Mouse (Mus musculus) inflammation-experienced regulatory T-cells, adult 16 weeks (primary cell): Measurements from ENCODE around the gene 1700029J07Rik. TPM values are rescaled to one million over a fixed set of nuclear protein-coding genes. Genes with fewer than 3 reads are reported as not detected.

Experiments used
- polyA plus RNA-seq: library from polyadenylated mRNA; unstranded; fragments of 100-300 nt; shearing (Covaris generic); gene quantifications from one replicate; pipeline ENCODE4 v1.2.1, GENCODE M21; 2017

Gene 1700029J07Rik
- polyA plus RNA-seq: 3.0 TPM

DNA sequence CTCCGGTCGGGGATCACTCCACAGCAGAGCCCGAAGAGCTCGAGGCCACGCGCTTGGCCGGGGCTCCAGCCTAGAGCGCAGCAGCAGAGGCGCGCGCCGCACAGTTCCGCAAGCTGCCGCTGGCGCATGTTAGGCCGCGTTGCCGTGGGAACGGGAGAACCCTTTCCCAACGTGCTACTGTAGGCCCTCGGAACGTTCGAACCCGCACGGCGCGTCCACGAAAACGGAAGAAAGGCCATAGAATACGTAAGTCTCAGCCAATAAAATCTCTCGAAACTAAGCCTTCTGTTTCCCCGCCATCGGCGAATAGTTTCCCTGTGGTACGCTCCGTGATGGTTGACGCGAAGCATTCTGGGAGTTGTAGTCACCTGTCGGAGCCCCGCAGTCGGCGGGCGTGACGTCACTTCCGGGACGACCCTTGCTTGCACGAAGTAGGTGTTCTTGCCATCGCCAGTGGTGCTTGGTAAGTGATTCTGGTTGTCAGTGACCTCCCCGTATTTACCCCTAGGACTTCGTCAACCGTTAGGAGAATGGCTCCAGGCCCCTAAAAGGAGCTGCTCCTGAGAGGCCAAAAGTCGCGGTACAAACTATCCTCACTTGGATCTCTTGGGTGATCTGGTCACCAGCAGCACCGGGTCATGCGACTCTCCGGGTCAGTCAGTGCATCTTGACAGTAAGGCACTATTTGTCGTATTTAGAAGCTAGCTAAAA lies at the start of gene 1700029J07Rik, which contains the start of gene Ufsp2:
TSS of gene 1700029J07Rik (minus strand) at position 127 of the 711 bp plus-strand sequence.
TSS of gene Ufsp2 (plus strand) at position 403 of the 711 bp plus-strand sequence.

DNA sequence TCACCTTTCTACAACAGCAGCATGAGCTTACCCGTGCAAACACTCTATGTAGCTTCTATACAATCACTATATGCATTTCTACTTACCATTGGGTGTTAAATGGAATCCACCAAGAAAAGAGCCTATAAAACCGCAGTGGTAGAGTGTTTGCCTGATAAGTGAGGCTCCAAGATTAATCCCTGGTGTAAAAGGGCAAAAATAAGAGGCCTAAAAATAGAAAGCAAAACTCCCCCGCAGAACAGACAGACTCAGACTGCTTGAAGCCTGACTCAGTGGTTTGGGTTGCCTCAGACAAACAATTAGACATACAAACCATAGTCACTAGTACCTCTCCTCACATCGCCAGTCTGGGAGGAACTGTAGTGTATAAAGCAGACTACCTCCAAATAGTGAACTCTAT lies 30.5 kb upstream of the 1700029J07Rik start, which contains the start of gene Ankrd37:
TSS of gene Ankrd37 (minus strand) at position 112 of the 400 bp plus-strand sequence.

DNA sequence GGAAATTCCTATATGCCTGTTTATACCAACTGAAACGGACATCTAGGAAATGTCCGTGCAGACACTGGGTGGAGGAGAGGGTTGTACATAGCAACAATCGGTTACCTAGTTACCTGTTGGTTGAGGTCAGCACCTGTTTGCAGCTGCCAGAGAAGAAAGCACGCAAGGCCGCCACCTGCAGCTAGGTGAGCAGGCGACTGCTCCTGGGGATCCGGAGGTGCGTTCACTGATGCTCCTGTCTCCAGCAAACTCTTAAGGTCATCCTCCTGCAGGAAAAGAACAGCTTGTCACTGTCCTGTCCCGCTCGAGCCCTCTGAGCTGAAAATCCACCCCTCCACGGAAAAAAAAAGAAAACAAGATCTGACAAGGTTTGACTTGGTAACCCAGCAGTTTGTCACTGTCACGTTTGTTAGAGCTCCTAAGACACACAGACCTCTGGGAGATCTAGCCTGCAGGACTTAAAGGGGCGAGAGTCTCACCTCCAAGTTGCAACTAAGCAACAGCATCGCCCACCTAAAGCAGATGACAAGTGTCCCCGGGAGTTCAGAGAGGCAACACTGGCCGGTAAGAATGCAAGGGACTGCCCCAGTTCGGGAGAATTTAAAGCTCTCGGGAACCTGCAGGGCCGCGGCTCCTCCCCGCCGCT lies 24.2 kb upstream of the 1700029J07Rik start, which contains the start of gene Lrp2bp:
TSS of gene Lrp2bp (plus strand) at position 166 of the 646 bp plus-strand sequence.

GRCm38 (mm10) chr8:45934582-45935014 lies 40.5 kb downstream of the 1700029J07Rik start, which contains the start of gene Ccdc110:
Gene Ccdc110, plus strand, starts transcription at chr8:45934619.

Other genes with a start within 250 kb of the 1700029J07Rik start
- not detected for gene Pdlim3, start 89.8 kb downstream of the 1700029J07Rik start, polyA plus RNA-seq
- not detected for gene Ccdc110, start 40.6 kb downstream of the 1700029J07Rik start, polyA plus RNA-seq
- 52.7 TPM for gene Ufsp2, start 276 bp upstream of the 1700029J07Rik start, polyA plus RNA-seq
- gene Lrp2bp, start 24.1 kb upstream of the 1700029J07Rik start, polyA plus RNA-seq: not detected
- 24.9 TPM for gene Ankrd37, start 30.5 kb upstream of the 1700029J07Rik start, polyA plus RNA-seq
- gene Cfap97, start 176.5 kb upstream of the 1700029J07Rik start, polyA plus RNA-seq: 40.4 TPM
- 4.5 TPM for gene Snx25, start 176.9 kb upstream of the 1700029J07Rik start, polyA plus RNA-seq
- 131 TPM for gene Slc25a4, start 236.0 kb upstream of the 1700029J07Rik start, polyA plus RNA-seq